8 mouse cellular contexts compared by ENCODE assay signal in genomic region chr10:40025560-40025959, GRCm38 (mm10). TPM values are rescaled to one million over a fixed set of nuclear protein-coding genes. Genes with fewer than 3 reads are reported as not detected.
A peak's percentile ranks its signal among the peaks of the same experiment; 100 is the strongest.
DNase-seq lines count a peak whose midpoint lies in the region; ATAC-seq lines count a peak whose summit lies in the region.

No protein-coding gene starts in this region.

- peak overlapping the region; percentile 91 for H3K27ac ChIP-seq in heart, embryonic 15.5 days
- peak overlapping the region; percentile 80 for H3K27ac ChIP-seq in embryonic facial prominence, embryonic 10.5 days (replicated peaks)
- H3K27ac ChIP-seq in hindbrain, embryonic 14.5 days = peak overlapping the region; percentile 62
- H3K27ac ChIP-seq in midbrain, embryonic 13.5 days = peak overlapping the region; percentile 22; the same call in 1 of the 2 replicates

- ATAC-seq in heart, embryonic 15.5 days (replicated peaks; ENCODE audit: insufficient number of reproducible peaks, insufficient read depth, low FRiP score, low read depth) = no peak
- ATAC-seq in hindbrain, embryonic 14.5 days (ENCODE audit: low FRiP score) = no peak
- no peak for ATAC-seq in midbrain, embryonic 13.5 days

- H3K4me3 ChIP-seq in heart, embryonic 15.5 days = peak overlapping the region; percentile 73
- H3K4me3 ChIP-seq in embryonic facial prominence, embryonic 10.5 days = peak overlapping the region; percentile 75
- peak overlapping the region; percentile 65 for H3K4me3 ChIP-seq in hindbrain, embryonic 14.5 days (replicated peaks; ENCODE audit: low read length)
- peak overlapping the region; percentile 69 for H3K4me3 ChIP-seq in midbrain, embryonic 13.5 days (replicated peaks)

- peaks cover 10% of the 10 kb centered on the region for H3K4me1 ChIP-seq in heart, embryonic 15.5 days (replicated peaks)
- peaks cover 18% of the 10 kb centered on the region for H3K4me1 ChIP-seq in embryonic facial prominence, embryonic 10.5 days
- H3K4me1 ChIP-seq in hindbrain, embryonic 14.5 days (replicated peaks; ENCODE audit: control insufficient read depth, insufficient read depth, low read length) = peaks cover 3% of the 10 kb centered on the region; the same call in 1 of the 2 replicates
- H3K4me1 ChIP-seq in midbrain, embryonic 13.5 days (replicated peaks) = peaks cover 12% of the 10 kb centered on the region

- WGBS in heart, embryonic 15.5 days = 65% methylated on average over 8 of the region's 8 CpGs
- WGBS in embryonic facial prominence, embryonic 10.5 days = 60% methylated on average over 8 of the region's 8 CpGs
- 70% methylated on average over 8 of the region's 8 CpGs for WGBS in hindbrain, embryonic 14.5 days
- 68% methylated on average over 8 of the region's 8 CpGs for WGBS in midbrain, embryonic 13.5 days

- peak overlapping the region; percentile 95 for H3K4me2 ChIP-seq in heart, embryonic 15.5 days
- peak overlapping the region; percentile 66 for H3K4me2 ChIP-seq in hindbrain, embryonic 14.5 days (replicated peaks)
- H3K4me2 ChIP-seq in midbrain, embryonic 13.5 days (replicated peaks) = peak overlapping the region; percentile 89

- peaks cover 10% of the 10 kb centered on the region; the same call in 1 of the 2 replicates for H3K27me3 ChIP-seq in heart, embryonic 15.5 days
- peaks cover 44% of the 10 kb centered on the region for H3K27me3 ChIP-seq in embryonic facial prominence, embryonic 10.5 days (replicated peaks; ENCODE audit: low read depth, poor library complexity, severe bottlenecking)
- H3K27me3 ChIP-seq in hindbrain, embryonic 14.5 days (ENCODE audit: control insufficient read depth, insufficient read depth, low read length) = 0 out of 2 replicates have a peak, but pooled peaks cover 7% of the 10 kb centered on the region
- H3K27me3 ChIP-seq in midbrain, embryonic 13.5 days = peaks cover 9% of the 10 kb centered on the region; the same call in 1 of the 2 replicates

- DNase-seq in heart, adult 9 months (ENCODE audit: low spot score in 2 of 2) = no peak
- DNase-seq in embryonic facial prominence, embryonic 10.5 days (ENCODE audit: low spot score) = no peak
- DNase-seq in hindbrain, embryonic 14.5 days (ENCODE audit: low spot score) = no peak
- DNase-seq in thymus, postnatal 25 days = no peak
- no peak for DNase-seq in cerebellum, adult 8-10 months
- no peak for DNase-seq in urinary bladder, postnatal 36 days (ENCODE audit: low spot score in 2 of 2)

- H3K9ac ChIP-seq in heart, embryonic 15.5 days = peak overlapping the region; percentile 71; the same call in 1 of the 2 replicates
- no peak overlapping the region for H3K9ac ChIP-seq in hindbrain, embryonic 14.5 days
- H3K9ac ChIP-seq in midbrain, embryonic 13.5 days (replicated peaks) = no peak overlapping the region; the same call in 1 of the 2 replicates

- H3K36me3 ChIP-seq in heart, embryonic 15.5 days = no peaks in the 10 kb centered on the region
- no peaks in the 10 kb centered on the region for H3K36me3 ChIP-seq in embryonic facial prominence, embryonic 10.5 days (replicated peaks)
- H3K36me3 ChIP-seq in hindbrain, embryonic 14.5 days (replicated peaks; ENCODE audit: control insufficient read depth, insufficient read depth) = no peaks in the 10 kb centered on the region
- H3K36me3 ChIP-seq in midbrain, embryonic 13.5 days = no peaks in the 10 kb centered on the region

- H3K9me3 ChIP-seq in heart, embryonic 15.5 days (replicated peaks) = no peaks in the 10 kb centered on the region
- H3K9me3 ChIP-seq in embryonic facial prominence, embryonic 10.5 days = peaks cover 7% of the 10 kb centered on the region
- H3K9me3 ChIP-seq in hindbrain, embryonic 14.5 days (ENCODE audit: control insufficient read depth, low read length) = 0 out of 2 replicates have a peak, but pooled peaks cover 4% of the 10 kb centered on the region
- H3K9me3 ChIP-seq in midbrain, embryonic 13.5 days = 0 out of 2 replicates have a peak, but pooled peaks cover 3% of the 10 kb centered on the region

RNA-seq across cellular contexts. Expression of gene Mfsd4b1, which starts 0.5 kb away (rescaled TPM):
- polyA plus RNA-seq in heart, embryonic 15.5 days (2015; fragmentation: Nextera tagmentation; extraction: Ambion mirVana) = 0.62 and 1.0 TPM in 2 replicates
- polyA plus RNA-seq in embryonic facial prominence, embryonic 10.5 days (2016; fragmentation: Nextera tagmentation; extraction: Ambion mirVana) = 0.05 and 0.22 TPM in 2 replicates
- 0.65 and 1.1 TPM in 2 replicates for polyA plus RNA-seq in hindbrain, embryonic 14.5 days (2014; fragmentation: Nextera tagmentation; extraction: Ambion mirVana)
- polyA plus RNA-seq in midbrain, embryonic 13.5 days (2015; fragmentation: Nextera tagmentation; extraction: Ambion mirVana) = 0.36 and 0.46 TPM in 2 replicates

RNA-seq across cellular contexts. Expression of gene Mfsd4b5, which starts 39.1 kb away (rescaled TPM):
- not detected in 2 replicates for polyA plus RNA-seq in heart, embryonic 15.5 days (2015; fragmentation: Nextera tagmentation; extraction: Ambion mirVana)
- not detected in 2 replicates for polyA plus RNA-seq in embryonic facial prominence, embryonic 10.5 days (2016; fragmentation: Nextera tagmentation; extraction: Ambion mirVana)
- polyA plus RNA-seq in hindbrain, embryonic 14.5 days (2014; fragmentation: Nextera tagmentation; extraction: Ambion mirVana) = 0.08 TPM in 1 of 2 replicates, not detected in the other
- polyA plus RNA-seq in midbrain, embryonic 13.5 days (2015; fragmentation: Nextera tagmentation; extraction: Ambion mirVana) = not detected in 2 replicates

Comparison
In these comparisons a context has a peak if more than half of its experiments do, and no peak if none do; other contexts are left out.
1. H3K27ac ChIP-seq: peak in every context shown above with its lines; median percentile 91 in heart, embryonic 15.5 days; 80 in embryonic facial prominence, embryonic 10.5 days; 62 in hindbrain, embryonic 14.5 days; 22 in midbrain, embryonic 13.5 days.